Mouse (Mus musculus): ENCODE measurements at regions not wholly inside any gene's neighbourhood (a gene's known extent, or its start where the extent isn't known, plus 50 kb on each side); places are given as distances from the start of the nearest gene placed in this dataset.

DNA sequence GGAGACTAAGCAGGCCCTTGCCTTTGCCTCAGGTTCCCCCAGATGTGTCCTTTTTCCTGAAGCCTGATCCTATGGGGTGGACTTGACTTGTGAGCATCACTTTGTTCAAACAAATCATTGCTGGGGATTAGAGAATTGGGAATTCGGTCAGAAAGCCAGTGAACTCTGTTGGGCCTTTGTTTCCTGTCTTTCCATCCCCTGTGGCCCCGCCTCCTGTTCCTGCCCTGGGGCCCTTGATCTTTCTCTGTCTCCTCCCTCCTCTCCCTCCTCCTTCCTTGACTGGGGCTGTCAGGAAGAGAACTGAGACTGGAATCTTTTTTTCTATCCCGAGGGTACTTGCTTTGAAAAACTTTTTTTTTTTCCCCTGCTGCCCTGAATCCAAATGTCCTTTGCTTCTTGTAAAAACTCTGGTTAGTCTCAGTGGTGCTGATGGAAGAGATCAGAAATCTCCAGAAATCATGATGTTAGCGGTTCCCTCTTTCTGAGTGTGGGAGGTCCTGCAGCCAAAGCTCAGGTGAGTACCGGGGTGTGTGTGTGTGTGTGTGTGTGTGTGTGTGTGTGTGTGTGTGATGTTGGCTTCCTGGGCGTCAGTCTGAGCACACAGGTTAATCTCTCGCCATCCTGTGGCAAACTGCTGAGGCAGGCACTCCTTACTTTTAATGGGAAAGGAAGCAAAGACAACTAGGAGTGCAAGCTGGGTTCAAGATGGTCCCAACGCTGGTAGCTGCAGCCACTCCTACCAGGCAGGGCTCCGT is 118.7 kb downstream of the Ddx11 start:
- WGBS = 21% methylated on average over 9 of the region's 9 CpGs
- no peak for ATAC-seq (ENCODE audit: low read depth)
- H3K4me3 ChIP-seq (ENCODE audit: low read depth, low read length) = no peak overlapping the region
- no peaks in the 10 kb centered on the region for H3K36me3 ChIP-seq (ENCODE audit: control insufficient read depth, insufficient read depth, low read length)
- H3K4me2 ChIP-seq (ENCODE audit: low read depth, low read length) = no peak overlapping the region
- H3K27me3 ChIP-seq (ENCODE audit: control insufficient read depth, insufficient read depth, low read length) = no peaks in the 10 kb centered on the region
- H3K9me3 ChIP-seq (ENCODE audit: control insufficient read depth, low read length) = no peaks in the 10 kb centered on the region
- H3K9ac ChIP-seq (replicated peaks; ENCODE audit: low read depth, low read length) = no peak overlapping the region
- H3K4me1 ChIP-seq (ENCODE audit: control insufficient read depth, insufficient read depth, low read length) = 0 out of 2 replicates have a peak, but pooled peaks cover 4% of the 10 kb centered on the region
- no peak overlapping the region for H3K27ac ChIP-seq (ENCODE audit: low read depth, low read length)

DNA sequence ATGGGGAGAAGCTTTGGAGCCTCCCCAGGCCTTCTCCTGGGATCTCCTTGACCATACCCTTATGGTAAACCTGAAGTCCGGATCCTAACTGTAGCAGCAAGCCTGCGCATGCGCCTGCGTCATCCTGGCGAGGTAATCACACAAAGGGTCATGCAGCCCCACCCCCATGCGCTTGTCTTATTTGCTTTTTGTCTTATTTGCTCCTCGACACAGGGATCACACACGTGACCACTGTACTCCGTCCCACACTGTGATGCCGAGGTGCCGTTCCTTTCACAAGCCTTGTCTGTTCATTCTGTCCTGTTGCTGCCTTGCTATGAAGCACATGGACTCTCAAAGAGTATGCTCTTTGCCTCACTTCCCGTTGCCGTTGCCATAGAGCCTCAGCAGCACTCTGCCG is 120.9 kb downstream of the Ddx11 start:
- Histone ChIP-seq H3K4me1 (ENCODE audit: control insufficient read depth, insufficient read depth, low read length) (0 out of 2 replicates have a peak, but pooled peaks cover 4% of the 10 kb centered on the region), H3K4me2 (ENCODE audit: low read depth, low read length) (no peak overlapping the region), H3K4me3 (ENCODE audit: low read depth, low read length) (no peak overlapping the region), H3K9ac (replicated peaks; ENCODE audit: low read depth, low read length) (no peak overlapping the region), H3K27ac (ENCODE audit: low read depth, low read length) (no peak overlapping the region), H3K27me3 (ENCODE audit: control insufficient read depth, insufficient read depth, low read length) (no peaks in the 10 kb centered on the region), H3K9me3 (ENCODE audit: control insufficient read depth, low read length) (no peaks in the 10 kb centered on the region), H3K36me3 (ENCODE audit: control insufficient read depth, insufficient read depth, low read length) (no peaks in the 10 kb centered on the region)
- WGBS = 91% methylated on average over 14 of the region's 14 CpGs
- no peak for ATAC-seq (ENCODE audit: low read depth)

DNA sequence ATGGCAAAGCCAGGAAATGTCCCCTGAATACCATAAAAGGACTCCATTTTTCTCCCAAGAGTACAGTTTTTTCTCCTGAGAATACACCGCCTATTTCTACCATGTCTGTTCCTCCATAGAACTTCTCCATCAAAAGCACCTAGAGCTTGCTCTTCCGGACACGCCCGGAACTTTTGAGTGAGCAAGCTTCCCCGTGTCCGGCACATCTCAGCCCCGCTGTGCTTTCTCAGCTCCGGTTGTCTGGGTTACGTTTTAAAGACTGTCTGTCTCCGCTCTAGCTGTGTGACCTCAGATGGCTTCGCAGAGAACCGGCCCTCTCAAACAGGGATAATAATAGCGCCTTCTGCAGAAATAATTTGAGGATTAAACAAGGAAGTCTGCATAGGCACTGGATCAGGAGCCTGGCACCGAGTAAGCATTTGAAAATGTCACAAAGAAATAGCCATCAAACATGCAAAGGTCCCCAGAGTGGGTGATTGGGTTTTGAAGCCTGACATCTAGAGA is 122.8 kb downstream of the Ddx11 start:
- Histone ChIP-seq H3K27ac (ENCODE audit: low read depth, low read length) (no peak overlapping the region), H3K4me2 (ENCODE audit: low read depth, low read length) (no peak overlapping the region), H3K9me3 (ENCODE audit: control insufficient read depth, low read length) (no peaks in the 10 kb centered on the region), H3K36me3 (ENCODE audit: control insufficient read depth, insufficient read depth, low read length) (no peaks in the 10 kb centered on the region), H3K4me1 (ENCODE audit: control insufficient read depth, insufficient read depth, low read length) (0 out of 2 replicates have a peak, but pooled peaks cover 4% of the 10 kb centered on the region), H3K4me3 (ENCODE audit: low read depth, low read length) (no peak overlapping the region), H3K27me3 (ENCODE audit: control insufficient read depth, insufficient read depth, low read length) (no peaks in the 10 kb centered on the region), H3K9ac (replicated peaks; ENCODE audit: low read depth, low read length) (no peak overlapping the region)
- WGBS = 75% methylated on average over 14 of the region's 14 CpGs
- no peak for ATAC-seq (ENCODE audit: low read depth)

DNA sequence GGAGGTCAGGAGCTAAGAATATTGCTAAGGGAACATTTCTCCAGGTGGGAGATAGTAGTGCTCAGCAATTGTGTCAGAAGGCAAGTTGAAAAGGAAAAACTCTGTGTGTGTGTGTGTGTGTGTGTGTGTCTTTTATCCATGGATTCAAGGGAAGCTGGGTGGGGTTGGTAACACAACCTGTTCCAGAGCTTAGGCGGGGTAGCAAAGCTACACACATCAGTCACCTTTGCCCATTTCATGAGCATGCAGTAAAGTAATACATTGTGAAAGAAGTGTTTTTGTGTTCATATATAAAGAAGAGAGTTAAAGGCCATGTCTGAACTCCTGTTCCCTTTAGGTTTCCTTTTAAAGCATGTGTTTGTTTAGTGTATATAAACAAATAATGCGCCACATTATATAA is 128.2 kb downstream of the Ddx11 start:
- Histone ChIP-seq H3K36me3 (ENCODE audit: control insufficient read depth, insufficient read depth, low read length) (no peaks in the 10 kb centered on the region), H3K9ac (replicated peaks; ENCODE audit: low read depth, low read length) (no peak overlapping the region), H3K9me3 (ENCODE audit: control insufficient read depth, low read length) (no peaks in the 10 kb centered on the region), H3K4me3 (ENCODE audit: low read depth, low read length) (no peak overlapping the region), H3K27me3 (ENCODE audit: control insufficient read depth, insufficient read depth, low read length) (no peaks in the 10 kb centered on the region), H3K4me2 (ENCODE audit: low read depth, low read length) (no peak overlapping the region), H3K4me1 (ENCODE audit: control insufficient read depth, insufficient read depth, low read length) (no peaks in the 10 kb centered on the region), H3K27ac (ENCODE audit: low read depth, low read length) (no peak overlapping the region)
- ATAC-seq (ENCODE audit: low read depth) = no peak
- 92% methylated on average over 2 of the region's 2 CpGs for WGBS

DNA sequence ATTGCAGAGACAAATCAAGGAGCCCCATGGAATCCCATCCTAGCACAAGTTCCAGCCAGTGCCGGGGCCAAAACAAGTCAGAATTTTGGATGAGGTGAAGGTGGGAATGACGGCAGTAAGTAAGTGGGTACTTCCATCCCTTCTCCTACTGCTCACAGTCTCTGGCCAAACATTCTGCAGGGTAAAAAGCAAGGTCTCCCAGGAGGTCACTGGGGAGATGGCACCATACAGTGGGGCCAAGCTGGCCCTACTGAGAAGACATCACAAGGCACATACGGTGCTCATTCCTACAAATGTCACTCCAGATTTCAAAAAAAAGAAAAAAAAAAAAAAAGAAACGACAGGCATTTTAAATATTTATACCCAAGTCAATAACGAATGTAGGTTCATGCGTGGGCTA is 129.6 kb downstream of the Ddx11 start:
- H3K4me1 ChIP-seq (ENCODE audit: control insufficient read depth, insufficient read depth, low read length) = no peaks in the 10 kb centered on the region
- no peaks in the 10 kb centered on the region for H3K9me3 ChIP-seq (ENCODE audit: control insufficient read depth, low read length)
- no peak for ATAC-seq (ENCODE audit: low read depth)
- H3K4me2 ChIP-seq (ENCODE audit: low read depth, low read length) = no peak overlapping the region
- H3K27me3 ChIP-seq (ENCODE audit: control insufficient read depth, insufficient read depth, low read length) = no peaks in the 10 kb centered on the region
- H3K27ac ChIP-seq (ENCODE audit: low read depth, low read length) = no peak overlapping the region
- H3K36me3 ChIP-seq (ENCODE audit: control insufficient read depth, insufficient read depth, low read length) = no peaks in the 10 kb centered on the region
- no peak overlapping the region for H3K4me3 ChIP-seq (ENCODE audit: low read depth, low read length)
- H3K9ac ChIP-seq (replicated peaks; ENCODE audit: low read depth, low read length) = no peak overlapping the region
- 86% methylated on average over 6 of the region's 6 CpGs for WGBS

DNA sequence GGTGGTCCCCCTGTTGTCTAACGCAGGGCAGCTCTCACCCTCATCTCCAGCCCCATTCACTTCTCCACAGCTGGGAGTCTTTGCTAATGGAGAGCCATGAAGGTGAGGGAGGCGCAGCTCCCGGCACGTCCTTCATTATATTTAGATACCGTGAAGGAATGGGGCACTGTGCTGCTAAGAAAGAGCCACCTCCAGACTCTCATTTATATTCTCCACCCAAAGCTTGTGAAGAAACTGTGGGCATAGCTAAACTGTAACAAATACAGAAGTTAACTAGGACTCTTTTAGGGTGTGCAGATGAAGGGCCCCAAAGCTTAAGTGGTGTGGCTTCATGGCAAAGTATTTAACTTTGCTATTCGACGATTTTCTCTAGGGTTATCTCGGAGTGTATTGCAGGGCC is 136.4 kb downstream of the Ddx11 start:
- no peak for ATAC-seq (ENCODE audit: low read depth)
- Histone ChIP-seq H3K27ac (ENCODE audit: low read depth, low read length) (no peak overlapping the region), H3K27me3 (ENCODE audit: control insufficient read depth, insufficient read depth, low read length) (no peaks in the 10 kb centered on the region), H3K4me1 (ENCODE audit: control insufficient read depth, insufficient read depth, low read length) (no peaks in the 10 kb centered on the region), H3K36me3 (ENCODE audit: control insufficient read depth, insufficient read depth, low read length) (no peaks in the 10 kb centered on the region), H3K9me3 (ENCODE audit: control insufficient read depth, low read length) (no peaks in the 10 kb centered on the region), H3K4me3 (ENCODE audit: low read depth, low read length) (no peak overlapping the region), H3K9ac (replicated peaks; ENCODE audit: low read depth, low read length) (no peak overlapping the region), H3K4me2 (ENCODE audit: low read depth, low read length) (no peak overlapping the region)
- 63% methylated on average over 8 of the region's 8 CpGs for WGBS

DNA sequence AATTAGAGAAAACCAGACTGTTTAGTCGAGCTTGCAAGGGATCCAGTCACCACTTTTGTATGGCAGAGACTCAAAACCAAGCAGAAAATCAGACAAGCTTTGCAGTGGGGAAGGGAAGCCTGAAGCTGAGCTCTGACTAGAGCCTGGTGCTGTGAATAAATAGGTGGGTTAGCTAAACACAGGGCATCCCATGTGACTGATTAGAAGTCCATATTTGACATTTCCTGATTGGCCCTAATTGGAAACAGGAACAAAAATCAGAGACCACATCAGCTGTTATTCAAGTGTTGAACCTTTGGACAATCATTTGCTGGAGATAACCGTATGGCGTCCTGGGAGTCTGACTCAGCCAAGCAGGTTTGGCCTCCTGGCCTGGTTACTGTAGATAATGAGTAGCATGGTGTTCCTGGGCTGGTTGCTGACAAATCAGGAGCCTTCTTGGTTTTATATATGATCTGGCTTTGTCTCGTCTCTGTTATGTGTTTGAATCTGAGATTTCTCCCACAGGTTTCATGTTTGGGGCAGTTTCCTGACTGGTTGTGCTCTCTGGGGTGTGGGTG is 139.4 kb downstream of the Ddx11 start:
- 85% methylated on average over 4 of the region's 4 CpGs for WGBS
- Histone ChIP-seq H3K9ac (replicated peaks; ENCODE audit: low read depth, low read length) (no peak overlapping the region), H3K9me3 (ENCODE audit: control insufficient read depth, low read length) (no peaks in the 10 kb centered on the region)

DNA sequence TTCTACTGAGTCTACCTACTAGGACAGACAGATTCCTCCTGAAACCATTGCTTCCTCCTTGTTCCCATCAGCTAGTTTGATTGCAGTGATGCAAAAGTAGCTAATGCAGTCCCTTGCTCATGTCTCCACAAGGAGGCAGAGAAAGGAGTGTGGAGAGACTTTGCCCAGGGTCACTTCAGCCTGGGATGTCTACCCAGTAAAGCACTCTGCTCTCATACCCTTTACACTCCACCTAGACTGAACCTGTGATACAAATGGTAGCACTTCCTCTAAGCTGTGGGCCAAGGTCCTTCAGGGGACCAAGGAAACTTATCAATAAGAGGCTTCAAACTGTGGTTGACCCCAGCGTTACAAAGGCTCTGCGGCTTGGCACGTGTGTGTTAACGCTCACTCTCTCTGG is 140.1 kb downstream of the Ddx11 start:
- 86% methylated on average over 4 of the region's 4 CpGs for WGBS
- no peak for ATAC-seq (ENCODE audit: low read depth)
- Histone ChIP-seq H3K9ac (replicated peaks; ENCODE audit: low read depth, low read length) (no peak overlapping the region), H3K9me3 (ENCODE audit: control insufficient read depth, low read length) (no peaks in the 10 kb centered on the region), H3K27me3 (ENCODE audit: control insufficient read depth, insufficient read depth, low read length) (no peaks in the 10 kb centered on the region), H3K27ac (ENCODE audit: low read depth, low read length) (no peak overlapping the region), H3K4me3 (ENCODE audit: low read depth, low read length) (no peak overlapping the region), H3K36me3 (ENCODE audit: control insufficient read depth, insufficient read depth, low read length) (no peaks in the 10 kb centered on the region), H3K4me1 (ENCODE audit: control insufficient read depth, insufficient read depth, low read length) (no peaks in the 10 kb centered on the region), H3K4me2 (ENCODE audit: low read depth, low read length) (no peak overlapping the region)

More for the DNA sequence above, 139.4 kb downstream of the Ddx11 start:
- Histone ChIP-seq H3K4me1 (ENCODE audit: control insufficient read depth, insufficient read depth, low read length) (no peaks in the 10 kb centered on the region), H3K27ac (ENCODE audit: low read depth, low read length) (no peak overlapping the region), H3K4me2 (ENCODE audit: low read depth, low read length) (no peak overlapping the region), H3K4me3 (ENCODE audit: low read depth, low read length) (no peak overlapping the region), H3K27me3 (ENCODE audit: control insufficient read depth, insufficient read depth, low read length) (no peaks in the 10 kb centered on the region), H3K36me3 (ENCODE audit: control insufficient read depth, insufficient read depth, low read length) (no peaks in the 10 kb centered on the region)
- ATAC-seq (ENCODE audit: low read depth) = no peak

DNA sequence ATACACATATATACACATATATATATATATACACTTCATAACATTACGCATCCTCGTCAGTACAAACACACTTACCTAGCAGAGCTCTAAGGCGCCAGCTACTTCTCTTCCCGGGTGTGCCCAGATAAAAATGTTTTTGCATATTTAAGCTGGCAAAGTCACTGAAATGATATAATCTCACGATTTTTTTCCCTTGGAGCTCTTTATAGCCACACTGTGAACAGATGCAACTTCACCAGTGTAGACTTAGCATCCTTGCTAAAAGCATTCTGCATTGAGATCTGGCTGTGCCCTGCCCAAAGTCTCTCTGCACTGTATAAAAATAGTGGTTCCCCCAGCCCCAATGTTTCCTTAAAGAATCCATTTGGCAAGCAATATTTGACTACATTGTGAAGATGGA is 143.5 kb downstream of the Ddx11 start:
- no peaks in the 10 kb centered on the region for H3K27me3 ChIP-seq (ENCODE audit: control insufficient read depth, insufficient read depth, low read length)
- H3K27ac ChIP-seq (ENCODE audit: low read depth, low read length) = no peak overlapping the region
- no peaks in the 10 kb centered on the region for H3K9me3 ChIP-seq (ENCODE audit: control insufficient read depth, low read length)
- H3K4me3 ChIP-seq (ENCODE audit: low read depth, low read length) = no peak overlapping the region
- 84% methylated on average over 5 of the region's 5 CpGs for WGBS
- no peaks in the 10 kb centered on the region for H3K36me3 ChIP-seq (ENCODE audit: control insufficient read depth, insufficient read depth, low read length)
- H3K4me1 ChIP-seq (ENCODE audit: control insufficient read depth, insufficient read depth, low read length) = no peaks in the 10 kb centered on the region
- no peak overlapping the region for H3K9ac ChIP-seq (replicated peaks; ENCODE audit: low read depth, low read length)
- H3K4me2 ChIP-seq (ENCODE audit: low read depth, low read length) = no peak overlapping the region
- ATAC-seq (ENCODE audit: low read depth) = no peak
